Mouse (Mus musculus): Measurements from ENCODE around the gene Fat2.

- TF ChIP-seq EP300 (optimal IDR thresholded peaks at IDR 0.05) (no peak), CTCF (IDR thresholded peaks at IDR 0.05; ENCODE audit: low read depth) (peak; percentile 58)
Measured at GRCm38 (mm10) chr11:55373838-55374237, 37.5 kb upstream of the Fat2 start.

Data from stomach, postnatal 0 days (tissue).